11 mouse cellular contexts compared by ENCODE assay signal in the genomic region with DNA sequence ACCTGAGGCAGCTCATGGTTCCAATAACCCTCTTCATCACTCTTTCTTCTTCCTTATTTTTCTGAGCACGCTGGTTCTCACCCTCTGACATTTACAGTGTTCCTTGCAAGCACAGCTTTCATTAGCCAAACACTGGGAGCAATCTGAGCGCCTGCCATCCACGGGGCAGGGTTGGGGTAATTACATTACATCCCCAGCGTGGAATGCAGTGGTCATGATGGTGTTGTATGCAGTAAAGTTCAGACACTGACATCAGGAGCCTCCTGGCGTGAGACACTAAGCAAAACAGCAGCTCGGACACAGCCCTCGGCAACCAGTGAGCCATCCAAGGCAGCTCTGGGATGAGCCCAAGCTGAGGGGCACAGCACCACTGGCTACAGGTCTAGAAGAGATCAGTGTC.
"Had no signal": no experiment of that assay in that cellular context is flagged by ENCODE, and none has a peak within 500 bp of the region (broad histone marks: within the 10 kb centered on the region; RNA-seq: fewer than 3 reads in every experiment).

No protein-coding gene starts in this region.

- DNase-seq: kidney, adult 2 months; kidney, postnatal 25 days; layer of hippocampus, adult 9-11 months; liver, embryonic 13.5 days; lung, adult 2 months; lung, postnatal 14 days; right cerebral cortex, adult 18-20 months; right cerebral cortex, postnatal 14 days; right cerebral cortex, postnatal 4 days; thymus, adult 2 months; thymus, postnatal 14 days had no signal
